Comparison of ENCODE assay signal across 19 mouse cellular contexts in genomic region chr5:76724878-76725277, GRCm38 (mm10).
DNase-seq lines count a peak whose midpoint lies in the region; ATAC-seq and TF ChIP-seq lines count a peak whose summit lies in the region.
"Had no signal": no experiment of that assay in that cellular context is flagged by ENCODE, and none has a peak within 500 bp of the region (broad histone marks: within the 10 kb centered on the region; RNA-seq: fewer than 3 reads in every experiment).

No protein-coding gene starts in this region.

- no peaks in the 10 kb centered on the region for H3K36me3 ChIP-seq in E14TG2a.4 (ENCODE audit: insufficient read depth, low read length)
- no peaks in the 10 kb centered on the region for H3K36me3 ChIP-seq in ES-Bruce4 (ENCODE audit: control insufficient read depth, insufficient read depth, low read length, poor library complexity, severe bottlenecking)
- H3K36me3 ChIP-seq in neural tube, embryonic 15.5 days: no peaks in the 10 kb centered on the region; the same call in 1 of the 2 replicates

- H3K4me2 ChIP-seq in neural tube, embryonic 15.5 days: no peak overlapping the region
- H3K4me2 ChIP-seq: heart, embryonic 11.5 days; liver, embryonic 13.5 days; neural tube, embryonic 12.5 days had no signal

- no peak overlapping the region for H3K9ac ChIP-seq in ES-Bruce4 (ENCODE audit: low read depth, poor library complexity, severe bottlenecking)
- no peak overlapping the region for H3K9ac ChIP-seq in neural tube, embryonic 15.5 days (replicated peaks)
- H3K9ac ChIP-seq: liver, embryonic 13.5 days; neural tube, embryonic 12.5 days had no signal

- no peak for TF ChIP-seq POLR2A in ES-Bruce4 (IDR thresholded peaks at IDR 0.05; ENCODE audit: insufficient read depth, low read length)
- TF ChIP-seq POLR2A in brain, embryonic 14.5 days (IDR thresholded peaks at IDR 0.05; ENCODE audit: borderline replicate concordance, extremely low read depth, insufficient read depth, insufficient read length, poor library complexity, severe bottlenecking): no peak

- WGBS in neural tube, embryonic 15.5 days: 99% methylated on average over 2 of the region's 2 CpGs

- ATAC-seq in neural tube, embryonic 15.5 days (ENCODE audit: low FRiP score): no peak
- ATAC-seq: forebrain, embryonic 16.5 days; hindbrain, embryonic 16.5 days had no signal

- H3K9me3 ChIP-seq in E14TG2a.4 (ENCODE audit: low read length) (peaks cover 43% of the 10 kb centered on the region), ES-Bruce4 (replicated peaks; ENCODE audit: control insufficient read depth, insufficient read depth, low read length, poor library complexity, severe bottlenecking) (no peaks in the 10 kb centered on the region)
- no peaks in the 10 kb centered on the region for H3K9me3 ChIP-seq in neural tube, embryonic 15.5 days (replicated peaks)

- no peak for DNase-seq in layer of hippocampus, adult 2 months (ENCODE audit: low spot score in 2 of 2)
- no peak for DNase-seq in layer of hippocampus, postnatal 36 days
- no peak for DNase-seq in brain, embryonic 14.5 days (ENCODE audit: low read depth)
- DNase-seq in frontal cortex, postnatal 14 days (ENCODE audit: low spot score in 2 of 2): no peak
- DNase-seq in retina, postnatal 1 day: no peak
- DNase-seq: cerebellum, adult 18-20 months; gastrocnemius, postnatal 14 days; kidney, adult 9 months; kidney, postnatal 36 days; liver, embryonic 13.5 days; lung, postnatal 14 days; right cerebral cortex, postnatal 25 days had no signal

- no peak overlapping the region for H3K27ac ChIP-seq in layer of hippocampus, adult 2 months
- no peak overlapping the region for H3K27ac ChIP-seq in ES-Bruce4 (ENCODE audit: insufficient read depth, low read length)
- no peak overlapping the region for H3K27ac ChIP-seq in neural tube, embryonic 15.5 days (replicated peaks)
- H3K27ac ChIP-seq: liver, embryonic 13.5 days; neural tube, embryonic 12.5 days had no signal

- H3K4me1 ChIP-seq in E14TG2a.4 (replicated peaks; ENCODE audit: low read depth, low read length) (no peaks in the 10 kb centered on the region), ES-Bruce4 (ENCODE audit: control insufficient read depth, insufficient read depth, low read length) (no peaks in the 10 kb centered on the region)
- H3K4me1 ChIP-seq in neural tube, embryonic 15.5 days: peaks cover 11% of the 10 kb centered on the region; the same call in 1 of the 2 replicates
- H3K4me1 ChIP-seq: liver, embryonic 13.5 days had no signal

- no peaks in the 10 kb centered on the region for H3K27me3 ChIP-seq in E14TG2a.4 (ENCODE audit: insufficient read depth, low read length)
- H3K27me3 ChIP-seq in ES-Bruce4 (ENCODE audit: control insufficient read depth, insufficient read depth, low read length, poor library complexity, severe bottlenecking): no peaks in the 10 kb centered on the region; the same call in 1 of the 2 replicates
- H3K27me3 ChIP-seq in neural tube, embryonic 15.5 days (replicated peaks): no peaks in the 10 kb centered on the region
- H3K27me3 ChIP-seq: liver, embryonic 13.5 days; neural tube, embryonic 12.5 days had no signal

- no peak for TF ChIP-seq EP300 in ES-Bruce4 (IDR thresholded peaks at IDR 0.05; ENCODE audit: insufficient read depth, low read depth, low read length)

- H3K4me3 ChIP-seq in layer of hippocampus, adult 2 months: no peak overlapping the region
- no peak overlapping the region for H3K4me3 ChIP-seq in E14TG2a.4 (replicated peaks; ENCODE audit: low read length)
- no peak overlapping the region for H3K4me3 ChIP-seq in ES-Bruce4 (ENCODE audit: low read depth, low read length)
- no peak overlapping the region for H3K4me3 ChIP-seq in neural tube, embryonic 15.5 days (replicated peaks)
- H3K4me3 ChIP-seq: liver, embryonic 13.5 days; neural tube, embryonic 12.5 days had no signal

- TF ChIP-seq CTCF in layer of hippocampus, adult 2 months (conservative IDR thresholded peaks at IDR 0.05): peak; percentile 62
- TF ChIP-seq CTCF in E14TG2a.4 (conservative IDR thresholded peaks at IDR 0.05; ENCODE audit: low read length) (peak; percentile 54), ES-Bruce4 (IDR thresholded peaks at IDR 0.05; ENCODE audit: low read depth, low read length) (peak; percentile 34)
- peak; percentile 35; the same call in 1 of the 2 replicates for TF ChIP-seq CTCF in brain, embryonic 14.5 days (IDR thresholded peaks at IDR 0.05; ENCODE audit: borderline replicate concordance, extremely low read depth, insufficient read depth, insufficient read length)
